23 mouse cellular contexts compared by ENCODE assay signal in the genomic region with DNA sequence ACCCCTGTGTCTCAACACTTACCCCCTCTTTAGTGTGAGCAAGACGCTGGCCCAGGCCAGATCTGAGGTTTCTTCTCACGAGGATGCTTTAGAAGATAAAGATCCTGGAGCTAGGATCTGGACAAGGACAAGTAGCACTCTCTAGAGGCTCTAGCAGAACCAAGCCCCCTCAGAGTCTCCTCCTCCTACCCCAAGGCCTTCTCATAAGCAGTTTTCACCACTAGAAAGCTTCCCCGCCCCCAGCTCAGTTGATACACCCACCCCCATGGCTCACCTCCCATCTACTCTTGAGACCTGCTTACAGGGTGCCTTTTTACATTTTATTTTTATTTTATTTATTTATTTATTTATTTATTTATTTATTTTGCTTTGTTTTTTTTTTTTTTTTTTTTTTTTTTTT. TPM values are rescaled to one million over a fixed set of nuclear protein-coding genes. Genes with fewer than 3 reads are reported as not detected.
A peak's percentile ranks its signal among the peaks of the same experiment; 100 is the strongest.
DNase-seq lines count a peak whose midpoint lies in the region; ATAC-seq lines count a peak whose summit lies in the region.
"Had no signal": no experiment of that assay in that cellular context is flagged by ENCODE, and none has a peak within 500 bp of the region (broad histone marks: within the 10 kb centered on the region; RNA-seq: fewer than 3 reads in every experiment).

No protein-coding gene starts in this region.

- H3K9me3 ChIP-seq in heart, embryonic 13.5 days, result no peaks in the 10 kb centered on the region
- no peaks in the 10 kb centered on the region for H3K9me3 ChIP-seq in midbrain, embryonic 12.5 days
- H3K9me3 ChIP-seq in midbrain, embryonic 15.5 days, result no peaks in the 10 kb centered on the region
- H3K9me3 ChIP-seq in neural tube, embryonic 13.5 days, result no peaks in the 10 kb centered on the region
- H3K9me3 ChIP-seq: embryonic facial prominence, embryonic 15.5 days; heart, embryonic 15.5 days; hindbrain, embryonic 15.5 days had no signal

- 55% methylated on average over 3 of the region's 3 CpGs for WGBS in heart, embryonic 13.5 days
- 66% methylated on average over 3 of the region's 3 CpGs for WGBS in midbrain, embryonic 12.5 days
- WGBS in midbrain, embryonic 15.5 days, result 70% methylated on average over 3 of the region's 3 CpGs
- 63% methylated on average over 3 of the region's 3 CpGs for WGBS in neural tube, embryonic 13.5 days

- intact Hi-C loops in heart, postnatal 25 days (cut with DNase I), result no loop called here

- peaks cover 45% of the 10 kb centered on the region for H3K4me1 ChIP-seq in heart, embryonic 13.5 days
- peaks cover 41% of the 10 kb centered on the region for H3K4me1 ChIP-seq in midbrain, embryonic 12.5 days
- H3K4me1 ChIP-seq in midbrain, embryonic 15.5 days, result peaks cover 26% of the 10 kb centered on the region
- H3K4me1 ChIP-seq in neural tube, embryonic 13.5 days (replicated peaks), result peaks cover 54% of the 10 kb centered on the region

- H3K4me2 ChIP-seq in heart, embryonic 13.5 days, result no peak overlapping the region
- no peak overlapping the region for H3K4me2 ChIP-seq in midbrain, embryonic 12.5 days (replicated peaks)
- H3K4me2 ChIP-seq in midbrain, embryonic 15.5 days, result no peak overlapping the region
- H3K4me2 ChIP-seq in neural tube, embryonic 13.5 days, result no peak overlapping the region
- H3K4me2 ChIP-seq: embryonic facial prominence, embryonic 15.5 days; heart, embryonic 15.5 days; hindbrain, embryonic 15.5 days had no signal

- H3K9ac ChIP-seq in heart, embryonic 13.5 days, result 0 out of 2 replicates have a peak overlapping the region, but pooled peaks have one; percentile 10
- no peak overlapping the region for H3K9ac ChIP-seq in midbrain, embryonic 12.5 days (replicated peaks)
- H3K9ac ChIP-seq in midbrain, embryonic 15.5 days, result no peak overlapping the region
- peak overlapping the region; percentile 18; the same call in 1 of the 2 replicates for H3K9ac ChIP-seq in neural tube, embryonic 13.5 days
- H3K9ac ChIP-seq: embryonic facial prominence, embryonic 15.5 days; heart, embryonic 15.5 days; hindbrain, embryonic 15.5 days had no signal

- no peak for DNase-seq in heart, postnatal 25 days (ENCODE audit: low spot score)
- DNase-seq in R1 (ENCODE audit: low read depth, low spot score), result peak; percentile 61
- DNase-seq in cerebellum, postnatal 4 days (ENCODE audit: low spot score in 2 of 2), result no peak
- DNase-seq: adrenal gland, postnatal 14 days; B cell, adult 2 months; gastrocnemius, postnatal 10 days; heart, adult 18-20 months; left cerebral cortex, postnatal 4 days; liver; thymus, adult 18-20 months; thymus, postnatal 4 days had no signal

- no peak overlapping the region for H3K4me3 ChIP-seq in heart, embryonic 13.5 days
- no peak overlapping the region for H3K4me3 ChIP-seq in midbrain, embryonic 12.5 days
- H3K4me3 ChIP-seq in midbrain, embryonic 15.5 days, result no peak overlapping the region
- no peak overlapping the region for H3K4me3 ChIP-seq in neural tube, embryonic 13.5 days
- H3K4me3 ChIP-seq: embryonic facial prominence, embryonic 15.5 days; heart, embryonic 15.5 days; hindbrain, embryonic 15.5 days; left cerebral cortex, adult 2 months had no signal

- H3K27ac ChIP-seq in heart, embryonic 13.5 days (replicated peaks), result no peak overlapping the region
- H3K27ac ChIP-seq in midbrain, embryonic 12.5 days (replicated peaks), result 0 out of 2 replicates have a peak overlapping the region, but pooled peaks have one; percentile 15
- H3K27ac ChIP-seq in midbrain, embryonic 15.5 days, result no peak overlapping the region
- H3K27ac ChIP-seq in neural tube, embryonic 13.5 days (replicated peaks), result peak overlapping the region; percentile 71
- H3K27ac ChIP-seq: embryonic facial prominence, embryonic 15.5 days; heart, embryonic 15.5 days; left cerebral cortex, adult 2 months had no signal

- H3K36me3 ChIP-seq in heart, embryonic 13.5 days, result no peaks in the 10 kb centered on the region
- H3K36me3 ChIP-seq in midbrain, embryonic 12.5 days, result no peaks in the 10 kb centered on the region
- H3K36me3 ChIP-seq in midbrain, embryonic 15.5 days (replicated peaks), result no peaks in the 10 kb centered on the region
- no peaks in the 10 kb centered on the region for H3K36me3 ChIP-seq in neural tube, embryonic 13.5 days
- H3K36me3 ChIP-seq: embryonic facial prominence, embryonic 15.5 days; heart, embryonic 15.5 days; hindbrain, embryonic 15.5 days had no signal

- no peak for ATAC-seq in heart, embryonic 13.5 days (ENCODE audit: extremely low read depth, insufficient number of reproducible peaks, low FRiP score, low TSS enrichment)
- ATAC-seq in midbrain, embryonic 12.5 days (ENCODE audit: low FRiP score, low read depth), result no peak
- ATAC-seq in midbrain, embryonic 15.5 days (replicated peaks), result no peak
- ATAC-seq in neural tube, embryonic 13.5 days (ENCODE audit: low read depth), result no peak
- ATAC-seq: activated CD4-positive, CD25-positive, alpha-beta regulatory T cell, adult 4 months; lung, postnatal 0 days had no signal

- no peaks in the 10 kb centered on the region for H3K27me3 ChIP-seq in heart, embryonic 13.5 days (replicated peaks)
- no peaks in the 10 kb centered on the region for H3K27me3 ChIP-seq in midbrain, embryonic 12.5 days
- H3K27me3 ChIP-seq in midbrain, embryonic 15.5 days (replicated peaks), result no peaks in the 10 kb centered on the region
- no peaks in the 10 kb centered on the region for H3K27me3 ChIP-seq in neural tube, embryonic 13.5 days
- H3K27me3 ChIP-seq: embryonic facial prominence, embryonic 15.5 days; heart, embryonic 15.5 days; hindbrain, embryonic 15.5 days had no signal

RNA-seq across cellular contexts. Expression of a gene that starts 3.7 kb away (rescaled TPM):
- polyA plus RNA-seq in heart, embryonic 13.5 days (2015; fragmentation: Nextera tagmentation; extraction: Ambion mirVana), result 383 and 399 TPM in 2 replicates
- 1 to 10 TPM; 6.8 to 7.8 TPM for total RNA-seq in heart, postnatal 25 days (2021)
- polyA plus RNA-seq in midbrain, embryonic 12.5 days (2016; fragmentation: Nextera tagmentation; extraction: Ambion mirVana), result 2,082 and 2,101 TPM in 2 replicates
- 1,751 and 1,836 TPM in 2 replicates for polyA plus RNA-seq in midbrain, embryonic 15.5 days (2015; fragmentation: Nextera tagmentation; extraction: Ambion mirVana)
- polyA plus RNA-seq in neural tube, embryonic 13.5 days (2015; fragmentation: Nextera tagmentation; extraction: Ambion mirVana), result 1,745 and 1,831 TPM in 2 replicates

RNA-seq across cellular contexts. Expression of a gene that starts 18.7 kb away (rescaled TPM):
- polyA plus RNA-seq in heart, embryonic 13.5 days (2015; fragmentation: Nextera tagmentation; extraction: Ambion mirVana), result not detected in 2 replicates
- not detected for total RNA-seq in heart, postnatal 25 days (2021)
- polyA plus RNA-seq in midbrain, embryonic 12.5 days (2016; fragmentation: Nextera tagmentation; extraction: Ambion mirVana), result not detected in 2 replicates
- polyA plus RNA-seq in midbrain, embryonic 15.5 days (2015; fragmentation: Nextera tagmentation; extraction: Ambion mirVana), result 0.56 TPM in 1 of 2 replicates, not detected in the other
- polyA plus RNA-seq in neural tube, embryonic 13.5 days (2015; fragmentation: Nextera tagmentation; extraction: Ambion mirVana), result not detected in 2 replicates
- total RNA-seq: adrenal gland, postnatal 14 days; gastrocnemius, postnatal 10 days; left cerebral cortex, postnatal 4 days had no signal
- polyA plus RNA-seq: activated CD4-positive, CD25-positive, alpha-beta regulatory T cell, adult 4 months; embryonic facial prominence, embryonic 15.5 days; heart, embryonic 15.5 days; midbrain, embryonic 14.5 days had no signal

RNA-seq across cellular contexts. Expression of a gene that starts 18.8 kb away (rescaled TPM):
- polyA plus RNA-seq in heart, embryonic 13.5 days (2015; fragmentation: Nextera tagmentation; extraction: Ambion mirVana), result not detected in 2 replicates
- not detected for total RNA-seq in heart, postnatal 25 days (2021)
- polyA plus RNA-seq in midbrain, embryonic 12.5 days (2016; fragmentation: Nextera tagmentation; extraction: Ambion mirVana), result not detected in 2 replicates
- 0.49 and 0.52 TPM in 2 replicates for polyA plus RNA-seq in midbrain, embryonic 15.5 days (2015; fragmentation: Nextera tagmentation; extraction: Ambion mirVana)
- not detected in 2 replicates for polyA plus RNA-seq in neural tube, embryonic 13.5 days (2015; fragmentation: Nextera tagmentation; extraction: Ambion mirVana)
- total RNA-seq: adrenal gland, postnatal 14 days; gastrocnemius, postnatal 10 days; heart, adult 18-20 months; left cerebral cortex, adult 2 months had no signal
- polyA plus RNA-seq: activated CD4-positive, CD25-positive, alpha-beta regulatory T cell, adult 4 months; embryonic facial prominence, embryonic 15.5 days; heart, embryonic 15.5 days; kidney, adult 2 months had no signal

RNA-seq across cellular contexts. Expression of a gene that starts 32.9 kb away (rescaled TPM):
- polyA plus RNA-seq in heart, embryonic 13.5 days (2015; fragmentation: Nextera tagmentation; extraction: Ambion mirVana), result 127 and 141 TPM in 2 replicates
- 10 to 100 TPM; 15.9 to 18.6 TPM for total RNA-seq in heart, postnatal 25 days (2021)
- polyA plus RNA-seq in midbrain, embryonic 12.5 days (2016; fragmentation: Nextera tagmentation; extraction: Ambion mirVana), result 188 and 190 TPM in 2 replicates
- 86.1 and 99.3 TPM in 2 replicates for polyA plus RNA-seq in midbrain, embryonic 15.5 days (2015; fragmentation: Nextera tagmentation; extraction: Ambion mirVana)
- polyA plus RNA-seq in neural tube, embryonic 13.5 days (2015; fragmentation: Nextera tagmentation; extraction: Ambion mirVana), result 116 and 120 TPM in 2 replicates

RNA-seq across cellular contexts. Expression of a gene that starts 48.3 kb away (rescaled TPM):
- polyA plus RNA-seq in heart, embryonic 13.5 days (2015; fragmentation: Nextera tagmentation; extraction: Ambion mirVana), result 25.4 and 26.9 TPM in 2 replicates
- 10 to 100 TPM; 40.6 to 45.6 TPM for total RNA-seq in heart, postnatal 25 days (2021)
- polyA plus RNA-seq in midbrain, embryonic 12.5 days (2016; fragmentation: Nextera tagmentation; extraction: Ambion mirVana), result 31.9 and 33.7 TPM in 2 replicates
- polyA plus RNA-seq in midbrain, embryonic 15.5 days (2015; fragmentation: Nextera tagmentation; extraction: Ambion mirVana), result 38.6 and 39.9 TPM in 2 replicates
- polyA plus RNA-seq in neural tube, embryonic 13.5 days (2015; fragmentation: Nextera tagmentation; extraction: Ambion mirVana), result 34.8 and 38.1 TPM in 2 replicates

Comparison
In these comparisons a context has a peak if more than half of its experiments do, and no peak if none do; other contexts are left out.
1. H3K27ac ChIP-seq: peak in midbrain, embryonic 12.5 days (single experiment) and neural tube, embryonic 13.5 days (single experiment); none in heart, embryonic 13.5 days (single experiment) and midbrain, embryonic 15.5 days (single experiment).
2. H3K9ac ChIP-seq: peak in heart, embryonic 13.5 days (single experiment) and neural tube, embryonic 13.5 days (single experiment); none in midbrain, embryonic 12.5 days (single experiment) and midbrain, embryonic 15.5 days (single experiment).